Mouse (Mus musculus) liver, embryonic 14.5 days (tissue): ENCODE data around the gene Pdcd6ip.

Source experiments
- CTCF ChIP-seq: IDR thresholded peaks from 2 replicates; pipeline ENCODE4 v1.5.1; 2016; ENCODE audit warnings: antibody characterized with exemption, low read depth, control low read depth
- EP300 ChIP-seq: IDR thresholded peaks from 2 replicates; pipeline ENCODE4 v1.6.1; 2016; ENCODE audit warnings: antibody characterized with exemption, low read depth

- TF ChIP-seq CTCF (no peak), EP300 (no peak)
These were observed 30.9 kb upstream of the Pdcd6ip start for GRCm38 (mm10) chr9:113738941-113739340.
